Comparison of ENCODE assay signal across 8 mouse cellular contexts in the genomic region with DNA sequence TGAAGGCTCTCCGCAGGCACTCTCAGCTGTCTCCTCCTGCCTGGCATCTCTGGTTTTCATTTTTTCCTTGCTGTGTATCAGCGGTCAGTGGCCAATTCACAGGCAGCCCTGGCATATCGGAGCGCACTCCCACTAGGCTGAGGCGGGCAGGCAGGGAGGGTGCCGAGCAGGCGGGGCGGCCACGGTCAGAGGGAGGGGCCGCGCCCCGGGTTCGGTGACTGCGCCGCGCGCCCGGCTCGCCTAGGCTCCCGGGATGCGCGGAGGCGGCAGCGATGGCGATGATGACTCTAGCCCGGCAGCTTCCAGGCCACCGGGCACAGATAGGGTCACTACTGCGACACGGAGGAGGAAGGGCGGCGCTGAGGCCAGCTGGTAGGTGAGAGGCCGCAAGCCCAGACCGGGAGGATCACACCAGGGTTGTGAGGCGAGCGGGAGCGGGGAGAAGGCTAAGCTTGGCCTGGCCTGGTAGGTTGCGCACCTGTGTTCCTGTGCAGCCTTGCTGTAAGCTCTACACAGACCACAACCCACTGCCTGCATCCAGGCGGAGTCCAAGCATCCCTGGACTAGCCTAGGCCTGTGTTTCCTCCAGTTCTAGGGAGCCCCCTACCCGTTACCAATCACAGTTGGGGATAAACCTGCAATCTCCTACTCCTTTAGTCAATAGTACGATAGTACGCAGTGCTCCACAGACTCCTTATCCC. TPM values are rescaled to one million over a fixed set of nuclear protein-coding genes. Genes with fewer than 3 reads are reported as not detected.
DNase-seq lines count a peak whose midpoint lies in the region; ATAC-seq and TF ChIP-seq lines count a peak whose summit lies in the region.

A gene (plus strand): TSS at position 188 of the 701 bp plus-strand sequence.
A gene (plus strand): TSS at position 246 of the 701 bp plus-strand sequence.

- peak within 1 kb of the TSS; percentile 82 for H3K9ac ChIP-seq in forebrain, embryonic 13.5 days
- H3K9ac ChIP-seq in heart, embryonic 14.5 days (ENCODE audit: low read length), result peak within 1 kb of the TSS; percentile 59
- H3K9ac ChIP-seq in midbrain, embryonic 16.5 days (ENCODE audit: low read depth, low read length), result peak within 1 kb of the TSS; percentile 91

- WGBS in forebrain, embryonic 13.5 days, result 2% methylated on average over 41 of the region's 41 CpGs
- 4% methylated on average over 41 of the region's 41 CpGs for WGBS in heart, embryonic 14.5 days
- 1% methylated on average over 41 of the region's 41 CpGs for WGBS in midbrain, embryonic 16.5 days

- H3K36me3 ChIP-seq in forebrain, embryonic 13.5 days (ENCODE audit: poor library complexity, severe bottlenecking), result peaks cover under 1% of the 10 kb centered on the region
- H3K36me3 ChIP-seq in heart, embryonic 14.5 days (ENCODE audit: control insufficient read depth, insufficient read depth, low read length), result peaks cover 6% of the 10 kb centered on the region
- H3K36me3 ChIP-seq in midbrain, embryonic 16.5 days (ENCODE audit: control insufficient read depth, insufficient read depth, low read length), result no peaks in the 10 kb centered on the region
- H3K36me3 ChIP-seq in testis, adult 2 months (ENCODE audit: control insufficient read depth, insufficient read depth, low read length), result no peaks in the 10 kb centered on the region

- H3K27ac ChIP-seq in forebrain, embryonic 13.5 days, result peak within 1 kb of the TSS; percentile 25; the same call in 1 of the 2 replicates
- no peak within 1 kb of the TSS for H3K27ac ChIP-seq in heart, embryonic 14.5 days (replicated peaks in 1 of 2; ENCODE audit: control insufficient read depth in 1 of 2, insufficient read depth in 1 of 2, low read depth in 2 of 2, low read length in 2 of 2)
- H3K27ac ChIP-seq in midbrain, embryonic 16.5 days (ENCODE audit: low read length), result peak within 1 kb of the TSS; percentile 91
- no peak within 1 kb of the TSS for H3K27ac ChIP-seq in testis, adult 2 months (ENCODE audit: control insufficient read depth, insufficient read depth, low read depth, low read length)

- peaks cover 10% of the 10 kb centered on the region for H3K4me1 ChIP-seq in forebrain, embryonic 13.5 days
- H3K4me1 ChIP-seq in heart, embryonic 14.5 days (ENCODE audit: control insufficient read depth in 2 of 2, insufficient read depth in 2 of 2, low read length in 2 of 2), result no peaks in the 10 kb centered on the region; a peak in 1 of 4 replicates
- H3K4me1 ChIP-seq in midbrain, embryonic 16.5 days (ENCODE audit: control insufficient read depth, insufficient read depth, low read length), result peaks cover 6% of the 10 kb centered on the region
- peaks cover 7% of the 10 kb centered on the region for H3K4me1 ChIP-seq in testis, adult 2 months (ENCODE audit: control insufficient read depth, insufficient read depth, low read length)

- no peaks in the 10 kb centered on the region for H3K9me3 ChIP-seq in forebrain, embryonic 13.5 days (replicated peaks)
- no peaks in the 10 kb centered on the region for H3K9me3 ChIP-seq in heart, embryonic 14.5 days (ENCODE audit: control insufficient read depth, low read length)
- H3K9me3 ChIP-seq in midbrain, embryonic 16.5 days (replicated peaks; ENCODE audit: control insufficient read depth, low read length, poor library complexity, severe bottlenecking), result no peaks in the 10 kb centered on the region

- ATAC-seq in forebrain, embryonic 13.5 days, result peak; percentile 96
- peak; percentile 73 for ATAC-seq in heart, embryonic 14.5 days (ENCODE audit: insufficient number of reproducible peaks, insufficient read depth, low FRiP score, low read depth)
- ATAC-seq in midbrain, embryonic 16.5 days, result peak; percentile 97

- peak within 1 kb of the TSS; percentile 82 for H3K4me2 ChIP-seq in forebrain, embryonic 13.5 days
- peak within 1 kb of the TSS; percentile 71 for H3K4me2 ChIP-seq in heart, embryonic 14.5 days (ENCODE audit: low read length)
- peak within 1 kb of the TSS; percentile 78 for H3K4me2 ChIP-seq in midbrain, embryonic 16.5 days (ENCODE audit: low read length)

- no peak for TF ChIP-seq CTCF in testis, adult 2 months (IDR thresholded peaks at IDR 0.05; ENCODE audit: control insufficient read depth, insufficient read depth, insufficient replicate concordance, low read depth, low read length)

- no peaks in the 10 kb centered on the region for H3K27me3 ChIP-seq in forebrain, embryonic 13.5 days
- no peaks in the 10 kb centered on the region for H3K27me3 ChIP-seq in heart, embryonic 14.5 days (ENCODE audit: control insufficient read depth, insufficient read depth, low read length)
- no peaks in the 10 kb centered on the region for H3K27me3 ChIP-seq in midbrain, embryonic 16.5 days (ENCODE audit: control insufficient read depth, insufficient read depth, low read depth, low read length)
- no peaks in the 10 kb centered on the region for H3K27me3 ChIP-seq in testis, adult 2 months (ENCODE audit: control insufficient read depth, insufficient read depth, low read length)

- 0 out of 2 replicates have a peak, but pooled peaks have one; percentile 28 for TF ChIP-seq POLR2A in testis, adult 2 months (IDR thresholded peaks at IDR 0.05; ENCODE audit: control insufficient read depth, low read depth, low read length)

- H3K4me3 ChIP-seq in forebrain, embryonic 13.5 days, result peak within 1 kb of the TSS; percentile 55
- H3K4me3 ChIP-seq in heart, embryonic 14.5 days (ENCODE audit: control insufficient read depth in 1 of 2, insufficient read depth in 1 of 2, low read depth in 1 of 2, low read length in 2 of 2), result peak within 1 kb of the TSS; percentile 42 to 56
- H3K4me3 ChIP-seq in midbrain, embryonic 16.5 days (ENCODE audit: low read depth, low read length), result peak within 1 kb of the TSS; percentile 63
- H3K4me3 ChIP-seq in testis, adult 2 months (ENCODE audit: control insufficient read depth, low read depth, low read length), result peak within 1 kb of the TSS; percentile 63

- peak; percentile 5 for DNase-seq in 3134 (ENCODE audit: extremely low read depth, insufficient read length, low spot score)
- DNase-seq in cerebellum, adult 18-20 months, result peak; percentile 89 to 91
- DNase-seq in kidney, postnatal 10 days, result peak; percentile 70
- peak; percentile 59 for DNase-seq in liver

RNA-seq across cellular contexts. Expression of the first gene that starts in this region (rescaled TPM):
- polyA plus RNA-seq in forebrain, embryonic 13.5 days (2015; fragmentation: Nextera tagmentation; extraction: Ambion mirVana), result 1.4 and 1.8 TPM in 2 replicates
- polyA plus RNA-seq in heart, embryonic 14.5 days (2014; fragmentation: Nextera tagmentation; extraction: Ambion mirVana), result 0.14 TPM in 1 of 2 replicates, not detected in the other
- 9.3 and 10.2 TPM in 2 replicates for polyA plus RNA-seq in midbrain, embryonic 16.5 days (2015; fragmentation: Nextera tagmentation; extraction: Ambion mirVana)
- polyA plus RNA-seq in testis, adult 2 months (2012; rRNA removed), result 0.29 and 0.41 TPM in 2 replicates

RNA-seq across cellular contexts. Expression of the second gene that starts in this region (rescaled TPM):
- polyA plus RNA-seq in forebrain, embryonic 13.5 days (2015; fragmentation: Nextera tagmentation; extraction: Ambion mirVana), result 34.8 and 40.2 TPM in 2 replicates
- 21.0 and 21.4 TPM in 2 replicates for polyA plus RNA-seq in heart, embryonic 14.5 days (2014; fragmentation: Nextera tagmentation; extraction: Ambion mirVana)
- 29.6 and 31.4 TPM in 2 replicates for polyA plus RNA-seq in midbrain, embryonic 16.5 days (2015; fragmentation: Nextera tagmentation; extraction: Ambion mirVana)
- polyA plus RNA-seq in testis, adult 2 months (2012; rRNA removed), result 5.4 and 5.9 TPM in 2 replicates

Comparison
In these comparisons a context has a peak if more than half of its experiments do, and no peak if none do; other contexts are left out.
1. DNase-seq: peak in every context shown above with its lines; median percentile 90 in cerebellum, adult 18-20 months; 70 in kidney, postnatal 10 days; 59 in liver; 5 in 3134.
2. H3K27ac ChIP-seq: peak in forebrain, embryonic 13.5 days (single experiment) and midbrain, embryonic 16.5 days (single experiment); none in heart, embryonic 14.5 days (0 of 2) and testis, adult 2 months (single experiment).
3. Peak in every context shown above with its lines, with median percentiles within 50 percentile points of each other: ATAC-seq, H3K4me2 ChIP-seq, H3K4me3 ChIP-seq and H3K9ac ChIP-seq.